Mouse (Mus musculus) MEL (cell line): ENCODE measurements around the gene Slc22a23. TPM values are rescaled to one million over a fixed set of nuclear protein-coding genes. Genes with fewer than 3 reads are reported as not detected.

ENCODE experiments used
- DNase-seq: peaks from one replicate; pipeline ENCODE4 v3.0.0; 2011; ENCODE audit warnings: low read depth, low spot score
- H3K27ac ChIP-seq: 2 replicates; pipeline ENCODE4 v1.5.1; 2012; ENCODE audit warnings: low read depth, mild to moderate bottlenecking, control low read depth, low read length, moderate library complexity; ENCODE audit not compliant: control insufficient read depth
- H3K27me3 ChIP-seq, 2 experiments: fragments of 150-350 bp in 1 of 2; sonication (generic) in 1 of 2; 2 replicates each; pipeline ENCODE4 v1.6.1; 2012; ENCODE audit warnings: low read length in 2 of 2, mild to moderate bottlenecking in 2 of 2, improper control_type of control experiment in 1 of 2, moderate library complexity in 1 of 2; ENCODE audit not compliant: insufficient read depth in 2 of 2, control insufficient read depth in 1 of 2
- H3K36me3 ChIP-seq, 2 experiments: 2 replicates each; pipeline ENCODE4 v1.6.1; 2012 to 2014; ENCODE audit warnings: low read length in 2 of 2, improper control_type of control experiment in 1 of 2, inconsistent platforms in 1 of 2, mild to moderate bottlenecking in 1 of 2; ENCODE audit not compliant: insufficient read depth in 2 of 2, control insufficient read depth in 1 of 2
- H3K4me1 ChIP-seq, 2 experiments: fragments of 150-350 bp in 1 of 2; sonication (generic) in 1 of 2; 2 replicates each; pipeline ENCODE4 v1.6.1; 2012; ENCODE audit warnings: low read length in 2 of 2, improper control_type of control experiment in 1 of 2, mild to moderate bottlenecking in 1 of 2; ENCODE audit not compliant: insufficient read depth in 2 of 2, control insufficient read depth in 1 of 2
- H3K4me3 ChIP-seq, 2 experiments: fragments of 150-350 bp in 1 of 2; sonication (generic) in 1 of 2; 2 replicates each; pipeline ENCODE4 v1.5.1; 2012; ENCODE audit warnings: low read depth in 2 of 2, low read length in 2 of 2, mild to moderate bottlenecking in 2 of 2, moderate library complexity in 2 of 2, control low read depth in 1 of 2, improper control_type of control experiment in 1 of 2; ENCODE audit not compliant: control insufficient read depth in 1 of 2, insufficient read depth in 1 of 2
- H3K79me2 ChIP-seq: 2 replicates; pipeline ENCODE4 v1.6.1; 2012; ENCODE audit warnings: mild to moderate bottlenecking, low read length, moderate library complexity; ENCODE audit not compliant: control insufficient read depth, poor library complexity, insufficient read depth
- H3K9ac ChIP-seq: 2 replicates; pipeline ENCODE4 v1.6.1; 2012; ENCODE audit warnings: low read depth, mild to moderate bottlenecking, control low read depth, low read length, moderate library complexity; ENCODE audit not compliant: control insufficient read depth, poor library complexity, severe bottlenecking
- H3K9me3 ChIP-seq: fragments of 150-350 bp; sonication (generic); replicated peaks from 2 replicates; pipeline ENCODE4 v1.6.1; 2012; ENCODE audit warnings: mild to moderate bottlenecking, low read length, improper control_type of control experiment, moderate library complexity; ENCODE audit not compliant: insufficient read depth
- CHD1 ChIP-seq: IDR thresholded peaks from 2 replicates; pipeline ENCODE4 v1.6.1; 2012; ENCODE audit warnings: low read depth, mild to moderate bottlenecking, inconsistent platforms, low read length, improper control_type of control experiment
- CHD2 ChIP-seq: IDR thresholded peaks from 2 replicates; pipeline ENCODE4 v1.6.1; 2011; ENCODE audit warnings: low read length, improper control_type of control experiment
- CTCF ChIP-seq, 3 experiments: IDR thresholded peaks in 2 of 3; conservative IDR thresholded peaks in 1 of 3; 2 replicates each; pipeline ENCODE4 v1.5.1; 2011 to 2012; ENCODE audit warnings: low read length in 3 of 3, low read depth in 2 of 3, mild to moderate bottlenecking in 2 of 3, improper control_type of control experiment in 1 of 3, inconsistent platforms in 1 of 3, mixed read lengths in 1 of 3, moderate library complexity in 1 of 3; ENCODE audit not compliant: control insufficient read depth in 1 of 3, insufficient read depth in 1 of 3, poor library complexity in 1 of 3, severe bottlenecking in 1 of 3
- ELF1 ChIP-seq: IDR thresholded peaks from 2 replicates; pipeline ENCODE4 v1.6.1; 2014; ENCODE audit warnings: low read depth, mild to moderate bottlenecking, inconsistent platforms, low read length, improper control_type of control experiment, moderate library complexity
- EP300 ChIP-seq, 2 experiments: IDR thresholded peaks; 2 replicates each; pipeline ENCODE4 v1.6.1; 2011; ENCODE audit warnings: improper control_type of control experiment in 2 of 2, low read length in 2 of 2, low read depth in 1 of 2, mild to moderate bottlenecking in 1 of 2
- ETS1 ChIP-seq: IDR thresholded peaks from 2 replicates; pipeline ENCODE4 v1.6.1; 2012; ENCODE audit warnings: low read depth, mild to moderate bottlenecking, inconsistent platforms, low read length, improper control_type of control experiment, moderate library complexity
- GATA1 ChIP-seq: IDR thresholded peaks from 2 replicates; pipeline ENCODE4 v1.6.1; 2011; ENCODE audit warnings: low read depth, low read length, improper control_type of control experiment
- HCFC1 ChIP-seq: IDR thresholded peaks from 2 replicates; pipeline ENCODE4 v1.6.1; 2012; ENCODE audit warnings: low read depth, mild to moderate bottlenecking, inconsistent platforms, low read length, improper control_type of control experiment, moderate library complexity
- KAT2A ChIP-seq: conservative IDR thresholded peaks from 2 replicates; pipeline ENCODE4 v1.6.1; 2012; ENCODE audit warnings: low read depth, low read length, improper control_type of control experiment, inconsistent platforms
- MAZ ChIP-seq: IDR thresholded peaks from 2 replicates; pipeline ENCODE4 v1.6.1; 2012; ENCODE audit warnings: low read depth, mild to moderate bottlenecking, inconsistent platforms, low read length, improper control_type of control experiment
- MXI1 ChIP-seq: IDR thresholded peaks from 2 replicates; pipeline ENCODE4 v1.6.1; 2011; ENCODE audit warnings: mild to moderate bottlenecking, low read depth, low read length, improper control_type of control experiment
- NELFE ChIP-seq: IDR thresholded peaks from 2 replicates; pipeline ENCODE4 v1.6.1; 2011; ENCODE audit warnings: low read depth, low read length, improper control_type of control experiment
- NRF1 ChIP-seq: IDR thresholded peaks from 2 replicates; pipeline ENCODE4 v1.6.1; 2014; ENCODE audit warnings: low read depth, mild to moderate bottlenecking, inconsistent platforms, low read length, improper control_type of control experiment, moderate library complexity; ENCODE audit not compliant: poor library complexity, insufficient read depth, severe bottlenecking
- POLR2AphosphoS2 ChIP-seq: IDR thresholded peaks from 2 replicates; pipeline ENCODE4 v1.6.1; 2011; ENCODE audit warnings: low read length, improper control_type of control experiment
- POLR2AphosphoS5 ChIP-seq: IDR thresholded peaks from 2 replicates; pipeline ENCODE4 v1.6.1; 2012; ENCODE audit warnings: low read depth, borderline replicate concordance, mild to moderate bottlenecking, inconsistent platforms, low read length, moderate library complexity, mixed read lengths
- RCOR1 ChIP-seq: IDR thresholded peaks from 2 replicates; pipeline ENCODE4 v1.6.1; 2012; ENCODE audit warnings: low read depth, mild to moderate bottlenecking, inconsistent platforms, low read length, improper control_type of control experiment
- TAL1 ChIP-seq: IDR thresholded peaks from 2 replicates; pipeline ENCODE4 v1.6.1; 2012; ENCODE audit warnings: mild to moderate bottlenecking, inconsistent platforms, low read length, moderate library complexity, mixed read lengths
- USF1 ChIP-seq: IDR thresholded peaks from 2 replicates; pipeline ENCODE4 v1.6.1; 2014; ENCODE audit warnings: low read depth, mild to moderate bottlenecking, inconsistent platforms, low read length, improper control_type of control experiment, moderate library complexity
- USF2 ChIP-seq, 2 experiments: IDR thresholded peaks; 2 replicates each; pipeline ENCODE4 v1.6.1; 2011 to 2012; ENCODE audit warnings: improper control_type of control experiment in 2 of 2, low read length in 2 of 2, borderline replicate concordance in 1 of 2, inconsistent platforms in 1 of 2, low read depth in 1 of 2, mild to moderate bottlenecking in 1 of 2; ENCODE audit not compliant: insufficient read depth in 1 of 2
- ZKSCAN1 ChIP-seq: IDR thresholded peaks from 2 replicates; pipeline ENCODE4 v1.6.1; 2012; ENCODE audit warnings: low read depth, mild to moderate bottlenecking, inconsistent platforms, low read length, improper control_type of control experiment, moderate library complexity
- ZNF384 ChIP-seq: IDR thresholded peaks from 2 replicates; pipeline ENCODE4 v1.6.1; 2012; ENCODE audit warnings: low read depth, mild to moderate bottlenecking, inconsistent platforms, low read length, improper control_type of control experiment
- polyA plus RNA-seq, 2 experiments: library from polyadenylated mRNA; stranded (reverse) in 1 of 2; unstranded in 1 of 2; fragments of >175 nt in 1 of 2; fragments of >200 nt in 1 of 2; gene quantifications; 2 replicates each; pipeline versions ENCODE4 v1.2.1 to v1.2.4; 2012; ENCODE audit warnings: low replicate concordance in 2 of 2, low read depth in 1 of 2; ENCODE audit not compliant: insufficient read length in 2 of 2, insufficient read depth in 1 of 2, missing spikeins in 1 of 2
- total RNA-seq: library from RNA; depleted of rRNA; stranded (reverse); fragments of 300-350 nt; gene quantifications from 2 replicates; pipeline ENCODE4 v1.2.3, GENCODE M21; 2012

The Slc22a23 gene
- total and polyA plus RNA-seq, 3 experiments = 22.2 to 24.3 TPM; not detected in 1

DNA sequence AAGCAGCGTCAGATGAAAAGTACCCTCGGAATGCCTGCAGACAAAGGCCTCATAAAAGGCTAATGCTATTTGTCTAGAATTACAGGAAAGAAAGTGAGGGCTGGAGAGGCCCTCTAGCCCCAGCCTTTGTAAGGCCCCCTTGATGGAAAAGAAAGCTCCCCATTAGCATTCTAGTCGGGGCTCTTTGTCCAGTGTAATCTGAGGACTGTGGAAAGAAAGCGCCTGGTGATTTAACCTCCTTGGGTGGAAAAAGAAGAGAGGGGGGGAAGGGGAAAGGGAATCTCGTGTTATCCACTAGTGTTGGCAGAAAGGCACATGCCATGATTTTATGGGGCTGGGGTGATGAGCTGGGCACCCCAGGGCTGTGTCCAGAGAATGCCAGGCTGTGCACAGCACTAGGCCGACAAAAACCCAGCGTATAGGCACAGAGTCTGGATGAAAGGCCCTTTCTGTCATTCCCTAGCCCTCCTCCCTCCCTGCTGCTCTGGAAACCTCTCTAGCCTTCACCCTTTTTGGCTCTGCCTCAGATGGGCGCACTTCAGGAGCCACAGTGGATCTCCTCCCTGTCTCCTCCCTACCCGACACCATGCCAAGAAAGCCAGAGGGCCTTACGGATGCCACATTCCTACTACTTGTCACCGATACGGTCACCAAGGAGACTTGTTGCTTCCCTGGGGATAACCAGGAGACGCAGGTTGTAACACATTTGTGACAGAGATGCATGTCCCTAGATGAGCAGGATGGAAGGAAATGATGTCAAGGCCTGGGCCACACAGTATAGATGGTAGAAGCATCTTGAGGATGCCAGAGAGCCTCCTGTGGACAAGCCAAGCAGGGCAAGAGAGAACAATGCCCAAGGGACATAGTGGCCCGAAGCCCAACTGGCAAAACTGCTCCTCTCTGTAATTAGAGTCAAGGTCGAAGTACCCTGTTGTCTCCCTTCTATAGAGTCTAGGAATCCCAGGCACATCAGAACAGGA lies 95.8 kb downstream of the Slc22a23 start:
- H3K4me3 ChIP-seq = no peak overlapping the region
- TF ChIP-seq CHD1 (no peak), MXI1 (no peak), EP300 (IDR thresholded peaks at IDR 0.05; ENCODE audit: low read depth in 1 of 2, low read length in 2 of 2) (no peak), NRF1 (no peak), USF2 (IDR thresholded peaks at IDR 0.05; ENCODE audit: borderline replicate concordance in 1 of 2, insufficient read depth in 1 of 2, low read depth in 1 of 2, low read length in 2 of 2) (no peak), POLR2AphosphoS2 (no peak), CTCF (IDR thresholded peaks at IDR 0.05 in 2 of 3, conservative IDR thresholded peaks at IDR 0.05 in 1 of 3; ENCODE audit: control insufficient read depth in 1 of 3, insufficient read depth in 1 of 3, low read depth in 2 of 3, low read length in 3 of 3, poor library complexity in 1 of 3, severe bottlenecking in 1 of 3) (no peak), KAT2A (no peak), ZNF384 (no peak), MAZ (no peak), TAL1 (no peak), ELF1 (no peak), GATA1 (no peak), NELFE (no peak), ZKSCAN1 (no peak), HCFC1 (no peak)
- TF ChIP-seq, all 39 proteins: peak for 0
- Histone ChIP-seq H3K9me3 (no peaks in the 10 kb centered on the region), H3K27ac (no peak overlapping the region), H3K27me3 (no peaks in the 10 kb centered on the region), H3K79me2 (peaks cover 3% of the 10 kb centered on the region; the same call in 1 of the 2 replicates), H3K36me3 (peaks cover 1 to 8% of the 10 kb centered on the region in 2 experiments), H3K9ac (no peak overlapping the region), H3K4me1 (peaks cover 0 to 6% of the 10 kb centered on the region in 2 experiments; a peak in 3 of 4 replicates)
- DNase-seq = no peak

DNA sequence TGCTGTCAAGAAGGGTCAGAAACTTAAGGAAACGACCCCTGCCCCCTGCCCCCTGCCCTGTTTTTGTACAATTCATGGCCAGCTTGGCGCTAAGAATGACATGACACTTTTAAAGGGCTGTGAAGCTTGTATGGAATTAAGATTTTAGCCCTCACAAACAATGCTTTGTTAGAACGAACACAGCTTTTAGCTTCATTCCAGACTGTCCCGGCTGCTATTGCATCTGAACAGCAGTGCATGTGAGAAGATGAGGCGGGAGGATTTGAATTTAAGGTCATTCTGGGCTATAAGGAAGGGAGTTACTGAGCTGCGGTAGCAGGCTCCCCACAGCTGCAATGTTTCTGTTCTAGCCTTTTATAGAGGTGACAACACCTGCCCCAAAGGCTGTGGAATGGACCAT lies 96.9 kb downstream of the Slc22a23 start:
- Histone ChIP-seq H3K27ac (no peak overlapping the region), H3K79me2 (peaks cover 3% of the 10 kb centered on the region; the same call in 1 of the 2 replicates), H3K4me3 (no peak overlapping the region)
- TF ChIP-seq EP300 (IDR thresholded peaks at IDR 0.05; ENCODE audit: low read depth in 1 of 2, low read length in 2 of 2) (no peak), POLR2AphosphoS2 (no peak), HCFC1 (no peak), TAL1 (no peak), RCOR1 (no peak), ETS1 (no peak), USF1 (no peak), ELF1 (no peak), CHD2 (no peak), USF2 (IDR thresholded peaks at IDR 0.05; ENCODE audit: borderline replicate concordance in 1 of 2, insufficient read depth in 1 of 2, low read depth in 1 of 2, low read length in 2 of 2) (no peak), ZNF384 (no peak), CTCF (IDR thresholded peaks at IDR 0.05 in 2 of 3, conservative IDR thresholded peaks at IDR 0.05 in 1 of 3; ENCODE audit: control insufficient read depth in 1 of 3, insufficient read depth in 1 of 3, low read depth in 2 of 3, low read length in 3 of 3, poor library complexity in 1 of 3, severe bottlenecking in 1 of 3) (no peak), POLR2AphosphoS5 (no peak)
- TF ChIP-seq, all 39 proteins: peak for 0
- no peaks in the 10 kb centered on the region; a peak in 2 of 4 replicates for H3K4me1 ChIP-seq
- no peak overlapping the region for H3K9ac ChIP-seq
- H3K36me3 ChIP-seq = peaks cover 0 to 4% of the 10 kb centered on the region in 2 experiments; a peak in 2 of 4 replicates
- H3K9me3 ChIP-seq = no peaks in the 10 kb centered on the region
- DNase-seq = no peak
- no peaks in the 10 kb centered on the region for H3K27me3 ChIP-seq
